30 mouse cellular contexts compared by ENCODE assay signal in genomic region chr13:58920241-58920640, GRCm38 (mm10).
"Had no signal": no experiment of that assay in that cellular context is flagged by ENCODE, and none has a peak within 500 bp of the region (broad histone marks: within the 10 kb centered on the region; RNA-seq: fewer than 3 reads in every experiment).

No protein-coding gene starts in this region.

- H3K36me3 ChIP-seq: limb, embryonic 10.5 days; limb, embryonic 12.5 days; limb, embryonic 13.5 days; limb, embryonic 15.5 days; liver, embryonic 12.5 days; liver, embryonic 13.5 days; liver, embryonic 15.5 days; lung, embryonic 15.5 days; midbrain, embryonic 10.5 days; midbrain, embryonic 12.5 days; midbrain, embryonic 13.5 days; midbrain, embryonic 15.5 days; neural tube, embryonic 12.5 days had no signal

- H3K27ac ChIP-seq: left cerebral cortex, adult 2 months; limb, embryonic 10.5 days; limb, embryonic 12.5 days; limb, embryonic 13.5 days; limb, embryonic 15.5 days; liver, embryonic 12.5 days; liver, embryonic 13.5 days; liver, embryonic 14.5 days; liver, embryonic 15.5 days; lung, embryonic 15.5 days; macrophage; midbrain, embryonic 10.5 days; midbrain, embryonic 12.5 days; midbrain, embryonic 13.5 days; midbrain, embryonic 15.5 days; neural tube, embryonic 12.5 days had no signal

- H3K27me3 ChIP-seq: limb, embryonic 12.5 days; limb, embryonic 13.5 days; limb, embryonic 15.5 days; liver, embryonic 12.5 days; liver, embryonic 13.5 days; liver, embryonic 15.5 days; lung, embryonic 15.5 days; megakaryocyte, embryonic 14.5 days; midbrain, embryonic 12.5 days; midbrain, embryonic 13.5 days; midbrain, embryonic 15.5 days; neural tube, embryonic 12.5 days had no signal

- H3K9ac ChIP-seq: limb, embryonic 12.5 days; limb, embryonic 13.5 days; limb, embryonic 15.5 days; liver, embryonic 12.5 days; liver, embryonic 13.5 days; liver, embryonic 14.5 days; liver, embryonic 15.5 days; liver, postnatal 0 days; lung, embryonic 14.5 days; lung, embryonic 15.5 days; midbrain, embryonic 12.5 days; midbrain, embryonic 13.5 days; midbrain, embryonic 15.5 days; neural tube, embryonic 12.5 days had no signal

- H3K4me1 ChIP-seq: limb, embryonic 13.5 days; liver, embryonic 12.5 days; liver, embryonic 13.5 days; liver, embryonic 15.5 days; lung, embryonic 15.5 days; megakaryocyte, embryonic 14.5 days; midbrain, embryonic 15.5 days had no signal

- H3K4me2 ChIP-seq: limb, embryonic 12.5 days; limb, embryonic 13.5 days; limb, embryonic 15.5 days; liver, embryonic 12.5 days; liver, embryonic 13.5 days; liver, embryonic 15.5 days; lung, embryonic 14.5 days; lung, embryonic 15.5 days; midbrain, embryonic 11.5 days; midbrain, embryonic 12.5 days; midbrain, embryonic 13.5 days; midbrain, embryonic 15.5 days; neural tube, embryonic 12.5 days had no signal

- ATAC-seq: liver, embryonic 12.5 days; liver, postnatal 0 days; midbrain, embryonic 13.5 days; midbrain, embryonic 15.5 days; midbrain, embryonic 16.5 days had no signal

- H3K9me3 ChIP-seq: limb, embryonic 10.5 days; limb, embryonic 12.5 days; limb, embryonic 13.5 days; limb, embryonic 15.5 days; liver, embryonic 12.5 days; liver, embryonic 13.5 days; liver, embryonic 15.5 days; lung, embryonic 15.5 days; midbrain, embryonic 10.5 days; midbrain, embryonic 12.5 days; midbrain, embryonic 13.5 days; midbrain, embryonic 15.5 days; neural tube, embryonic 12.5 days had no signal

- DNase-seq: left cerebral cortex, postnatal 4 days; liver; liver, embryonic 13.5 days; liver, postnatal 0 days; lung, adult 18-20 months; lung, adult 2 months; lung, embryonic 14.5 days; lung, postnatal 14 days; lung, postnatal 36 days; lung, postnatal 4 days; midbrain, embryonic 14.5 days had no signal

- H3K4me3 ChIP-seq: left cerebral cortex, adult 2 months; limb, embryonic 10.5 days; limb, embryonic 12.5 days; limb, embryonic 13.5 days; limb, embryonic 15.5 days; liver, embryonic 12.5 days; liver, embryonic 13.5 days; liver, embryonic 15.5 days; lung, embryonic 15.5 days; megakaryocyte, embryonic 14.5 days; midbrain, embryonic 10.5 days; midbrain, embryonic 12.5 days; midbrain, embryonic 13.5 days; midbrain, embryonic 15.5 days; myocyte; neural tube, embryonic 12.5 days had no signal
